Mouse (Mus musculus) hindbrain, embryonic 10.5 days (tissue): ENCODE measurements around the gene Hhipl1. TPM values are rescaled to one million over a fixed set of nuclear protein-coding genes. Genes with fewer than 3 reads are reported as not detected.
A peak's percentile ranks its signal among the peaks of the same experiment; 100 is the strongest.

Source experiments
- DNase-seq: peaks from one replicate; pipeline ENCODE4 v3.0.0-alpha.2; 2017; ENCODE audit warnings: low spot score
- H3K27ac ChIP-seq: fragments of 300-500 bp; sonication (generic); 2 replicates; pipeline ENCODE4 v1.5.1; 2016; ENCODE audit warnings: mild to moderate bottlenecking, moderate library complexity
- H3K27me3 ChIP-seq: fragments of 300-500 bp; sonication (generic); 2 replicates; pipeline ENCODE4 v1.6.1; 2016; ENCODE audit warnings: mild to moderate bottlenecking; ENCODE audit not compliant: poor library complexity, insufficient read depth, severe bottlenecking
- H3K36me3 ChIP-seq: fragments of 300-500 bp; sonication (generic); 2 replicates; pipeline ENCODE4 v1.6.1; 2016; ENCODE audit warnings: mild to moderate bottlenecking, moderate library complexity
- H3K4me1 ChIP-seq: fragments of 300-500 bp; sonication (generic); replicated peaks from 2 replicates; pipeline ENCODE4 v1.6.1; 2016; ENCODE audit warnings: mild to moderate bottlenecking
- H3K4me3 ChIP-seq: fragments of 300-500 bp; sonication (generic); 2 replicates; pipeline ENCODE4 v1.5.1; 2016; ENCODE audit warnings: mild to moderate bottlenecking, moderate library complexity
- H3K9me3 ChIP-seq: fragments of 300-500 bp; sonication (generic); 2 replicates; pipeline ENCODE4 v1.6.1; 2016; ENCODE audit warnings: mild to moderate bottlenecking, moderate library complexity
- WGBS: fragments of 180-500 bp; shearing (Covaris S2); methylation state at CpG from one replicate; pipeline ENCODE4 v1.1.7; 2016; 5-methylcytosine and 5-hydroxymethylcytosine counted together
- polyA plus RNA-seq: library from polyadenylated mRNA; unstranded; fragments of >200 nt; fragmentation: Nextera tagmentation; extraction: Ambion mirVana; gene quantifications from 2 replicates; pipeline ENCODE4 v1.2.1, GENCODE M21; 2016

Gene Hhipl1
- polyA plus RNA-seq, 1 experiment from 2014 or later: 3.2 TPM

DNA sequence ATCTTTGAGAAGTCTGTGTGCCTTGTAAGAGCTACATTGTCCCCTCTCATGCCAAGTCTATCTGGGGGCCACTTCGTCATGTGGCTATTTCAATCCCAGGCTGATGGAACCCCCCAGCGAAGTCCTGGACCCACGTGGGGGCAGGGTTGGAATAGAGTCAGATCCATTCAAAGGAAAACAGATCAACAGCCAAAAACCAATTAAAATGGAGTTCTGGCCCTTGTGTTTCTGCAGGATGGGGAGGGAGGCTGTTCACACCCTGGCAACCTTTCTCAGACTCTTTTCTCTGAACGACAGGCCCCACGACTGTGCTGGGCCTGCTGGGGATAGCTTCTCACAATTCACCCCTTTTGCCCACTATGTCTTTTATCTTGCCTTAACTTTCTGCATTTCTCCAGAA lies 20.3 kb downstream of the Hhipl1 start:
- WGBS: 58% methylated on average over 5 of the region's 5 CpGs
- Histone ChIP-seq H3K27ac (no peak overlapping the region), H3K36me3 (no peaks in the 10 kb centered on the region), H3K9me3 (no peaks in the 10 kb centered on the region), H3K4me1 (peaks cover 49% of the 10 kb centered on the region), H3K27me3 (peaks cover 73% of the 10 kb centered on the region), H3K4me3 (no peak overlapping the region)
- DNase-seq: no peak

- H3K27ac ChIP-seq: peak overlapping the region; percentile 85
- WGBS: 2% methylated on average over 66 of the region's 66 CpGs
- DNase-seq: peak; percentile 63
- H3K9me3 ChIP-seq: no peaks in the 10 kb centered on the region
- H3K27me3 ChIP-seq: peaks cover 73% of the 10 kb centered on the region
- H3K4me3 ChIP-seq: peak overlapping the region; percentile 51
- peaks cover 46% of the 10 kb centered on the region for H3K4me1 ChIP-seq
- no peaks in the 10 kb centered on the region for H3K36me3 ChIP-seq
Measured at GRCm38 (mm10) chr12:108327889-108328491, 21.9 kb downstream of the Hhipl1 start.

DNA sequence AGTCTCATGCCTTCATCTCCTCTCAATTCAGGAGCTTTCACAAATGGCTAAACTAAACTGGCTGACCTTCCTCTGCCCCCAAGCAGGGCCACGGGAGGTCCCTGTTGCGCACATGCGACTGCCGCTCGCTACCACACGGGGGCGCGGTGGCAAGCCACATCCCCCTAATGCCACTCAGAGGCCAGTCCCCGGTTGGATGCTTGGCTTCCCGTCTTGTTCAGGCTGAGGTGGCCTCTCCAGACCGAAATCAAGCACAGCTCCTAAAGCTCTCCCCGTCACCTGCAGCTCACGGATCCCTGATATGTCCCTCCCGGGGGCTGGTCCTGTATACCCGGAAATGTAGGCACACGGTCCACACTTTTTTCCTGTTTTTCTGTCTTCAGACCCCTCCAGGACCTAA lies 27.0 kb downstream of the Hhipl1 start:
- peak; percentile 90 for DNase-seq
- Histone ChIP-seq H3K9me3 (no peaks in the 10 kb centered on the region), H3K36me3 (no peaks in the 10 kb centered on the region), H3K27me3 (peaks cover 77% of the 10 kb centered on the region), H3K4me3 (peak overlapping the region; percentile 77), H3K27ac (peak overlapping the region; percentile 80), H3K4me1 (peaks cover 54% of the 10 kb centered on the region)
- 1% methylated on average over 16 of the region's 16 CpGs for WGBS

- peak overlapping the region; percentile 80 for H3K27ac ChIP-seq
- H3K4me1 ChIP-seq: peaks cover 53% of the 10 kb centered on the region
- peaks cover 76% of the 10 kb centered on the region for H3K27me3 ChIP-seq
Measured at GRCm38 (mm10) chr12:108333481-108333882, 27.4 kb downstream of the Hhipl1 start.

GRCm38 (mm10) chr12:108333895-108334445 lies 27.9 kb downstream of the Hhipl1 start, which contains the start of gene Cyp46a1:
TSS of gene Cyp46a1 (plus strand) at chr12:108334381.
- no peaks in the 10 kb centered on the region for H3K9me3 ChIP-seq
- under 1% methylated on average over 56 of the region's 56 CpGs for WGBS
- H3K4me1 ChIP-seq: peaks cover 53% of the 10 kb centered on the region
- peak within 1 kb of the TSS; percentile 77 for H3K4me3 ChIP-seq
- H3K27me3 ChIP-seq: peaks cover 72% of the 10 kb centered on the region
- no peaks in the 10 kb centered on the region for H3K36me3 ChIP-seq
- H3K27ac ChIP-seq: peak within 1 kb of the TSS; percentile 80
- peak; percentile 100 for DNase-seq

More at GRCm38 (mm10) chr12:108333481-108333882, 27.4 kb downstream of the Hhipl1 start:
- Histone ChIP-seq H3K36me3 (no peaks in the 10 kb centered on the region), H3K4me3 (peak overlapping the region; percentile 77), H3K9me3 (no peaks in the 10 kb centered on the region)
- no peak for DNase-seq
- WGBS: 3% methylated on average over 22 of the region's 22 CpGs

DNA sequence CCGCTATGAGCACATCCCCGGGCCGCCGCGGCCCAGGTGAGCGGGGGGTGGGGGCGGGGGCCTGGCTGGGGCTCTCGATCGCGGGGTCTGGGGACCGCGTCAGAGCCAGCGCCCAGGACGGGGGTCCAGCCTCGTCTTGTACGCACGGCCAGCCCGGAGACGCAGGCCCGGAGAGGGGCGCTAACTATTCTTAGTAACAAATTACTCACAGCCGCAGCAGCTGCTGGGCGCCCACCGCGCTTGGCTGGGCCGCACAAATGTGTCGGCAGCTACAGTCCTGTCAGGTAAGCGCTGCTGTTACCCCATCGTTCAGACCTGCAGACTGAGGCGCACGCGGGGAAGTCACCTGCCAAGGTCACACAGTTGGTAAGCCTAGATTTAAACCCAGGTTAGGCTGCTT lies 28.5 kb downstream of the Hhipl1 start:
- 2% methylated on average over 32 of the region's 32 CpGs for WGBS
- H3K27me3 ChIP-seq: peaks cover 70% of the 10 kb centered on the region
- peak overlapping the region; percentile 80 for H3K27ac ChIP-seq
- no peaks in the 10 kb centered on the region for H3K36me3 ChIP-seq
- H3K4me3 ChIP-seq: peak overlapping the region; percentile 77
- H3K9me3 ChIP-seq: no peaks in the 10 kb centered on the region
- peaks cover 56% of the 10 kb centered on the region for H3K4me1 ChIP-seq
- no peak for DNase-seq

DNA sequence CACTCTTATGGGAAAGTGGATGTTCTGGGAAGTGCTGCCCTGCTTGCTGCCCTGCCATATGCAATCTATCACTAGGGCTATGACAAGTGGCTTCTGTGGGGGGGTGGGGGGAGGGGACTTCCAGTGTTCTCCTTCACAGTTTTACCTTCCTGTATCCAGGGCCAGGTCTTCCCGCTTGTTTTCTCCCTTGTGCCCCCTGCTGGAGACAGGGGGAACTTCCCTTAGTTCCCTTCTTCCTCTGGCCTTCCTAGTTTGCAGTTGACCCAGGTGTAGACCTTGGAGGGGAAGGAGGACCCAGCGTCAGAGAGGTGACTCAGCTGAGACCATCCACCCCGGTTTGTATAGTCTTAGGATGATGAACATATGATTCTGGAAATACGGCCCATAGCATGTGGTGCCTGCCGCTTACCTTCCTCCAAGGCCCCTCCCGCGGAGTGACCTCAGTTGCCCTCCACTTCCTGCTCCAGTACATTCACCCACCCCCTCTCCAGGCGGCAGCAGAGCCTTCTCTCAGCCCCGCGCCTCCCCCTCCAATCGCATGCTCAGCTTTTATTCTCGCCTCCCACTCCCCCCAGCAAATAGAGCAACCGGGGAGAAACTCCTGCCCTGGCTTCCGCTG lies 32.6 kb downstream of the Hhipl1 start:
- H3K36me3 ChIP-seq: no peaks in the 10 kb centered on the region
- H3K27ac ChIP-seq: peak overlapping the region; percentile 62
- H3K4me3 ChIP-seq: peak overlapping the region; percentile 7; the same call in 1 of the 2 replicates
- 26% methylated on average over 14 of the region's 14 CpGs for WGBS
- peaks cover 53% of the 10 kb centered on the region for H3K27me3 ChIP-seq
- peaks cover 41% of the 10 kb centered on the region for H3K4me1 ChIP-seq
- DNase-seq: peak; percentile 73
- no peaks in the 10 kb centered on the region for H3K9me3 ChIP-seq

DNA sequence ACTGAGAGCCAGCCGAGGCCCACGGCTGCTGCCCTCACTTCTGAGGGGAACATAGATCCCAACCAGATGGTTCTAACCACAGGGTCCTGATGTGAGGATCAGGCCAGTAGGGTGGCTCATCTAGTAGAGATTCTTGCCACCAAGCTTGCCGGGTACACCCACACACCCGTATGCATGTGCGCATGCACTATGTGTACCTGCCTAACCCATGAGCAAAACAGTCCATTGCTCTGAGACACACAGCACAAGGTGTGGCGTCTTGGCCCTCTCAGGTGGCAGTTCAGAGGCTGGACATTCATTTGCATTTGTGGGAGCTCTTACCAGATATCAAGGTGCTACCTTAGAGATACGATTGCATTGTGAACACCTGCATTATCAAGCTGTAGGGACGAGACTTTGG lies 42.1 kb downstream of the Hhipl1 start:
- peaks cover 22% of the 10 kb centered on the region for H3K4me1 ChIP-seq
- no peak overlapping the region for H3K4me3 ChIP-seq
- H3K27me3 ChIP-seq: peaks cover 43% of the 10 kb centered on the region
- H3K36me3 ChIP-seq: 0 out of 2 replicates have a peak, but pooled peaks cover 4% of the 10 kb centered on the region
- no peak for DNase-seq
- H3K27ac ChIP-seq: no peak overlapping the region
- no peaks in the 10 kb centered on the region for H3K9me3 ChIP-seq
- 84% methylated on average over 8 of the region's 8 CpGs for WGBS

GRCm38 (mm10) chr12:108349026-108349425 lies 43.0 kb downstream of the Hhipl1 start:
- no peak for DNase-seq
- WGBS: 76% methylated on average over 5 of the region's 5 CpGs
- no peak overlapping the region for H3K4me3 ChIP-seq
- H3K36me3 ChIP-seq: 0 out of 2 replicates have a peak, but pooled peaks cover 4% of the 10 kb centered on the region
- no peaks in the 10 kb centered on the region for H3K9me3 ChIP-seq
- H3K27ac ChIP-seq: no peak overlapping the region
- peaks cover 52% of the 10 kb centered on the region for H3K27me3 ChIP-seq
- peaks cover 18% of the 10 kb centered on the region for H3K4me1 ChIP-seq

DNA sequence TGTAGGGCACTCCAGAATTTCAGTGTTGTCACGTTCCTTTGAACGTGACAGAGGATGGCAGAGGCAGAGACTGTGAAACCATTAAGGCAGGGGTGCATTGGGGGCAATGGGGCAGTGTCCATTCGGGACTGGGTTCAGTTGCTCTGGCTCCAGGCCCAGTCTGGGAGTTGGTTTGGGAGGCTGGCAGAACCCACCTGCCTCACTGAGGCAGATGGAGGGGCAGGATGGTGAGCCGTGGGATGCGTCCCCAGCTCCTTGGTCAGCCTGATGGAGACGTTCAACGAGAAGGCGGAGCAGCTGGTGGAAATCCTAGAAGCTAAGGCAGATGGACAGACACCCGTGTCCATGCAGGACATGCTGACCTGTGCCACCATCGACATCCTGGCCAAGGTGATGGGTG lies 44.9 kb downstream of the Hhipl1 start:
- Histone ChIP-seq H3K36me3 (peaks cover 9% of the 10 kb centered on the region; the same call in 1 of the 2 replicates), H3K27ac (no peak overlapping the region), H3K4me1 (peaks cover 18% of the 10 kb centered on the region), H3K9me3 (peaks cover 5% of the 10 kb centered on the region), H3K27me3 (peaks cover 59% of the 10 kb centered on the region), H3K4me3 (no peak overlapping the region)
- no peak for DNase-seq
- WGBS: 86% methylated on average over 10 of the region's 10 CpGs

GRCm38 (mm10) chr12:108352371-108353136 lies 46.5 kb downstream of the Hhipl1 start:
- H3K9me3 ChIP-seq: peaks cover 7% of the 10 kb centered on the region
- H3K36me3 ChIP-seq: peaks cover 9% of the 10 kb centered on the region; the same call in 1 of the 2 replicates
- peaks cover 59% of the 10 kb centered on the region for H3K27me3 ChIP-seq
- WGBS: 8% methylated on average over 35 of the region's 35 CpGs
- H3K4me3 ChIP-seq: peak overlapping the region; percentile 44
- DNase-seq: peak; percentile 24
- H3K4me1 ChIP-seq: peaks cover 18% of the 10 kb centered on the region
- H3K27ac ChIP-seq: peak overlapping the region; percentile 35

DNA sequence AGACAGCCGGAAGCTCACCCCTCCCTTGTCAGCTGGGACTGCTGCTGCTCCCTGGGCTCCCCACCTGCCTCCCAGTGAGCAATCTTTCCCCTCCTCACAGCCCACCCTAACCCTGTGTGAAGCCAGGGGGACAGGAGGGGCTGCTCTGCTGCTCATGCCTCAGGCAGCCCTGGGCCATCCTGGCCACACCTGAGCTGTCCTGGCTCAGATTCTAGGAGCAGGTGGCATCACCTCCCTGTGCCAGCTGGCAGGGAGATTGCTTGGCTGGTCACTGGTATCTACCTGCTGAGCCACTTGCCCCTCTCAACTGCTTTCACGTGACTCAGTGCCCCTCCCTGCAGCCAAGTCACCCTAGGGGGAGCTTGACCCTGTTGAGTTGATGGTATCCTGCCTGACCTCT lies 48.2 kb downstream of the Hhipl1 start:
- WGBS: 66% methylated on average over 2 of the region's 2 CpGs
- peaks cover 53% of the 10 kb centered on the region for H3K27me3 ChIP-seq

More for the DNA sequence above, 48.2 kb downstream of the Hhipl1 start:
- peaks cover 9% of the 10 kb centered on the region; the same call in 1 of the 2 replicates for H3K36me3 ChIP-seq
- no peak overlapping the region for H3K4me3 ChIP-seq
- H3K27ac ChIP-seq: no peak overlapping the region
- peaks cover 18% of the 10 kb centered on the region for H3K4me1 ChIP-seq
- H3K9me3 ChIP-seq: peaks cover 7% of the 10 kb centered on the region
- no peak for DNase-seq
